Mouse (Mus musculus): ENCODE measurements around the gene Gsdma2. TPM values are rescaled to one million over a fixed set of nuclear protein-coding genes. Genes with fewer than 3 reads are reported as not detected.
"Not testable (repeated sequence)": the region's sequence is repeated elsewhere in the genome, so short reads cannot be mapped to it uniquely, and the experiment has no call there.

Gsdma2 gene
- total and polyA plus RNA-seq, 2 experiments from 2014 or later = not detected

DNA sequence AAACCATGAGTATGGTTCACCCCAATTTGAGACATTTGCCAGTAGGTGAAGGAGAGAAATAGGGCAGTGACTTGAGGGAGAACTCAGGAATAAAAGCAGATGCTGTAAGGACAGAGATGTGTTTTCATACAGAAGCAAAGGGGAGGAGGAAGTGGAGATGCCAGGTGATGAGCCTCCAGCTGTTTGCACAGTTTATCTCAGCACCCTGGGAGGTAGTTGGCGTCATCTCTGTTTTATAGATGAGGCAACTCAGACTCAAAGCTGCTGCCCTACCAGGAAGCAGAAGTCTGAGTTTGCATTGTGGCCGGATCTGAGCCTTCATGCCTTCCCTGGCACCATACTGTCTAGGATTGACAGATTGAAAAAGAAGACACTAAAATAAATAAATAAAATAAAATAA lies 22.4 kb downstream of the Gsdma2 start:
- no peaks in the 10 kb centered on the region for H3K9me3 ChIP-seq (replicated peaks; ENCODE audit: control insufficient read depth, low read length)
- WGBS = 59% methylated on average over 2 of the region's 2 CpGs
- no peak for TF ChIP-seq EP300 (IDR thresholded peaks at IDR 0.05; ENCODE audit: low read depth)
- no peak for TF ChIP-seq CTCF (IDR thresholded peaks at IDR 0.05; ENCODE audit: low read depth)

DNA sequence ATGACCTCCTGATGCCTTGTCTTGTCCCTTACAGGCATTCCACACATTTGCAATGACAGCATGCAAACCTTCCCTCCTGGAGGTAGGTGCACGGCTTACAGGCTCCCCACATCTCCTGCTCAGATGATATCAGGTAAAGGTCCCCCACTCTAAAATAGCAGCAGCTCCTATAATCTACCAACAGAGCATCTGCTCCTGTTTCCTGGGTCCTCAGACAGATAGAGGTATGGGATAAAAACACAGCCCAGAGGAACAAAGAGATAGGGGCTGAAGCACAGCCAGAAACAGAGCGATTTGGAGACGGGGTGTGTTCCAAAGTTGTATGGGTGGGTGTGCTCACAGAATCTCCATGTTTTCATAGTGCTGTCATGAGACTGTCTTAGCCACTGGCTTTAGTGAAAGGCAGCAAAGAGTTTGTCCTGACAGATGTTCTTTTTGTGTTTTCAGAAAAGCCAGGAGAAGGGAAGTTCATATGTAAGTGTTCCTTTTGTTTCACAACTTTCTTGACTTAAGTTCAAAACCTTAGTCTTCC lies 24.8 kb downstream of the Gsdma2 start:
- H3K4me3 ChIP-seq (ENCODE audit: low read depth, low read length) = no peak overlapping the region
- H3K9me3 ChIP-seq (replicated peaks; ENCODE audit: control insufficient read depth, low read length) = no peaks in the 10 kb centered on the region
- H3K4me1 ChIP-seq (ENCODE audit: control insufficient read depth, insufficient read depth) = no peaks in the 10 kb centered on the region
- H3K9ac ChIP-seq (replicated peaks; ENCODE audit: low read depth, low read length) = no peak overlapping the region
- ATAC-seq (ENCODE audit: insufficient read depth, low read depth) (no peak), DNase-seq (ENCODE audit: low spot score) (no peak)
- WGBS = 49% methylated on average over 3 of the region's 3 CpGs
- peaks cover 16% of the 10 kb centered on the region for H3K27me3 ChIP-seq (ENCODE audit: control insufficient read depth, insufficient read depth, low read length)
- H3K36me3 ChIP-seq (replicated peaks; ENCODE audit: control insufficient read depth, insufficient read depth, low read length) = no peaks in the 10 kb centered on the region
- TF ChIP-seq EP300 (IDR thresholded peaks at IDR 0.05; ENCODE audit: low read depth) (no peak), CTCF (IDR thresholded peaks at IDR 0.05; ENCODE audit: low read depth) (no peak)
- H3K4me2 ChIP-seq (ENCODE audit: low read depth, low read length) = no peak overlapping the region
- H3K27ac ChIP-seq (ENCODE audit: low read depth) = no peak overlapping the region

More for the DNA sequence above, 22.4 kb downstream of the Gsdma2 start:
- no peak overlapping the region for H3K27ac ChIP-seq (ENCODE audit: low read depth)
- no peak overlapping the region for H3K9ac ChIP-seq (replicated peaks; ENCODE audit: low read depth, low read length)
- no peak overlapping the region for H3K4me3 ChIP-seq (ENCODE audit: low read depth, low read length)
- DNase-seq (ENCODE audit: low spot score) (no peak), ATAC-seq (ENCODE audit: insufficient read depth, low read depth) (no peak)
- peaks cover 16% of the 10 kb centered on the region for H3K27me3 ChIP-seq (ENCODE audit: control insufficient read depth, insufficient read depth, low read length)
- H3K36me3 ChIP-seq (replicated peaks; ENCODE audit: control insufficient read depth, insufficient read depth, low read length) = no peaks in the 10 kb centered on the region
- H3K4me1 ChIP-seq (ENCODE audit: control insufficient read depth, insufficient read depth) = no peaks in the 10 kb centered on the region
- no peak overlapping the region for H3K4me2 ChIP-seq (ENCODE audit: low read depth, low read length)

DNA sequence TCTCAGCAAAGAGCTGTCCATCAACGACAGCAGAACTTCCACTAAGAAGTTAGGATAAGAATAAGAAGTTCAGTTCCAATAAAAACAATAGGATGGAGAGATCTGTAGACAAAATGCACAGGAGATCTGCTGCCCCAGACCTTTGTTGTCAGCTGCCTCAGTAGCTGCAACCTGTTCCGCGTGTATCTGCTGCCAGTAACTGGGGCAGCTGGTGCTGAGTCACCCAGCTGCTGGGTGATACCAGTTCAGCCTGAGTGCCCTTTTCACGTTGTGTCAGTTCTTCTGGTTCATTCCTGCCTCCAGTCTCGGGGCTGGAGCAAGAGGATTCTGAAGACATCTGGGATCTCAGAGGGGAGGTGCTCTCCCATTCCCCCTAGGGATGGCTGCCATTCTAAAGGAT lies 25.3 kb downstream of the Gsdma2 start:
- TF ChIP-seq CTCF (IDR thresholded peaks at IDR 0.05; ENCODE audit: low read depth) (no peak), EP300 (IDR thresholded peaks at IDR 0.05; ENCODE audit: low read depth) (no peak)
- Histone ChIP-seq H3K4me2 (ENCODE audit: low read depth, low read length) (no peak overlapping the region), H3K27me3 (ENCODE audit: control insufficient read depth, insufficient read depth, low read length) (peaks cover 14% of the 10 kb centered on the region), H3K9ac (replicated peaks; ENCODE audit: low read depth, low read length) (no peak overlapping the region), H3K4me1 (ENCODE audit: control insufficient read depth, insufficient read depth) (no peaks in the 10 kb centered on the region), H3K9me3 (replicated peaks; ENCODE audit: control insufficient read depth, low read length) (no peaks in the 10 kb centered on the region), H3K36me3 (replicated peaks; ENCODE audit: control insufficient read depth, insufficient read depth, low read length) (no peaks in the 10 kb centered on the region), H3K27ac (ENCODE audit: low read depth) (no peak overlapping the region), H3K4me3 (ENCODE audit: low read depth, low read length) (no peak overlapping the region)
- no peak for ATAC-seq (ENCODE audit: insufficient read depth, low read depth)
- DNase-seq (ENCODE audit: low spot score) = no peak
- WGBS = 37% methylated on average over 5 of the region's 5 CpGs

DNA sequence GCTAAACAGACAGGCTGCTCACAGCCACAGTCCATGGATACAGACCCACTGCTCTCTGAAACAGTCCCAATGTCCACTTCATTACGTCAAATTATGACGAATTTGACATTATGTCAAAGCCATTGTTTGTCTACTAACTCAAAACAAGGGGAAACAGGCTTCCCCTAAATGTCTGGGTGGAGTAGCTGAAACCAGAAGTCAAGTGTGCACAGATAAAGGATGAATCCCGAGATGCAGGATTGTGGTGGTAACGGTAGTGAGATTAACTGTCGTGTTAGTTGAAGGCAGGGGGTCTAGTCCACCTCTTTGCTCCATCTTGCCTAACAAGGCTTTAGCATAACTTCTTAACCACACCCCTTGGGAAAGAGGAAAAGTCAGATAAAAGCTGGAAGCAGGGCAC lies 25.9 kb downstream of the Gsdma2 start:
- H3K27me3 ChIP-seq (ENCODE audit: control insufficient read depth, insufficient read depth, low read length) = peaks cover 7% of the 10 kb centered on the region; the same call in 1 of the 2 replicates
- no peak overlapping the region for H3K9ac ChIP-seq (replicated peaks; ENCODE audit: low read depth, low read length)
- H3K27ac ChIP-seq (ENCODE audit: low read depth) = no peak overlapping the region
- no peak overlapping the region for H3K4me2 ChIP-seq (ENCODE audit: low read depth, low read length)
- H3K36me3 ChIP-seq (replicated peaks; ENCODE audit: control insufficient read depth, insufficient read depth, low read length) = no peaks in the 10 kb centered on the region
- H3K9me3 ChIP-seq (replicated peaks; ENCODE audit: control insufficient read depth, low read length) = no peaks in the 10 kb centered on the region
- WGBS = 76% methylated on average over 5 of the region's 5 CpGs
- no peak overlapping the region for H3K4me3 ChIP-seq (ENCODE audit: low read depth, low read length)
- TF ChIP-seq EP300 (IDR thresholded peaks at IDR 0.05; ENCODE audit: low read depth) (no peak), CTCF (IDR thresholded peaks at IDR 0.05; ENCODE audit: low read depth) (no peak)
- no peaks in the 10 kb centered on the region for H3K4me1 ChIP-seq (ENCODE audit: control insufficient read depth, insufficient read depth)
- DNase-seq (ENCODE audit: low spot score) (no peak), ATAC-seq (ENCODE audit: insufficient read depth, low read depth) (no peak)

DNA sequence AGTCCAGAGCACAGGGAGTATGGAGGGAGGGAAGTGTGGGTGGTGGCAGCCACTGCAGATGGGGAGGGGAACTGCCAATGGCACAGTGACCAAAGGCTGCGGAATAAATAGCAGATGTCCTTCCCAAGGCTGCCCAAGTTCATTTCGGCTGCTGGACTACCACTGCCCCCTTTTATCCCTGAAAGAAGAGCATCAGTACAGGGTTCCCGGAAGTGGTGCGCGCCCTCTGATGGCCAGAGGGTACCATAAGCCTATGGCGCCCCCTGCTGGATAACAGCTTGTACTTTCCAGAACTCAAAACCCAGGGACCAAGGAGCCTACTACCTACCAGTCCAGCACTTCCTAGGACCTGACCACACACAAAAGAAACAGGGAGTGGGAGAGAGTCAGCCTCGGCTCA lies 26.6 kb downstream of the Gsdma2 start:
- DNase-seq (ENCODE audit: low spot score) (peak; percentile 52), ATAC-seq (ENCODE audit: insufficient read depth, low read depth) (peak; percentile 76)
- not testable (repeated sequence) for H3K27me3 ChIP-seq (ENCODE audit: control insufficient read depth, insufficient read depth, low read length); H3K4me1 ChIP-seq (ENCODE audit: control insufficient read depth, insufficient read depth); H3K27ac ChIP-seq (ENCODE audit: low read depth); H3K9me3 ChIP-seq (replicated peaks; ENCODE audit: control insufficient read depth, low read length); H3K36me3 ChIP-seq (replicated peaks; ENCODE audit: control insufficient read depth, insufficient read depth, low read length); H3K4me3 ChIP-seq (ENCODE audit: low read depth, low read length); H3K9ac ChIP-seq (replicated peaks; ENCODE audit: low read depth, low read length); H3K4me2 ChIP-seq (ENCODE audit: low read depth, low read length)
- peak; percentile 63 for TF ChIP-seq CTCF (IDR thresholded peaks at IDR 0.05; ENCODE audit: low read depth)
- WGBS = 4% methylated on average over 6 of the region's 7 CpGs

DNA sequence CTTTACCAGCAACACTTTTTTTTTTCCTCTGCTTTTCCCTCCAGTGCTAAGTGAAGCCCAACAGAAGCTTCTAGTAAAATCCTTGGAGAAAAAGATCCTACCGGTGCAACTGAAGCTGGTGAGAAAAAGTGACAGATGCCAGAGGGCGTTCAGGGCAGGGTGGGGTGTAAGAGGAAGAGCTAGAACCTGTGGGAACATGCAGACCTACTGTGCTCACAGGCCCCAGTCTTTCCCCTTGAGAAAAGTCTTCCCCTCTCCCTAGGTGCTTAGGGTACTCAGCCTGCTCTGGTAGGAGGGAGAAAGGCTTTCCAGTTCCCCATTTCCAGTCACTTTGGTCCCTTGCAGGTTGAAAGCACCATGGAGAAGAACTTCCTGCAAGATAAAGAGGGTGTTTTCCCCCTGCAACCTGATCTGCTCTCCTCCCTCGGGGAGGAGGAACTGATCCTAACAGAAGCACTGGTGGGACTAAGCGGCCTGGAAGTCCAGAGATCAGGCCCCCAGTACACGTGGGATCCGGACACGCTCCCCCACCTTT lies 29.3 kb downstream of the Gsdma2 start:
- Histone ChIP-seq H3K36me3 (replicated peaks; ENCODE audit: control insufficient read depth, insufficient read depth, low read length) (no peaks in the 10 kb centered on the region), H3K27me3 (ENCODE audit: control insufficient read depth, insufficient read depth, low read length) (no peaks in the 10 kb centered on the region), H3K4me1 (ENCODE audit: control insufficient read depth, insufficient read depth) (no peaks in the 10 kb centered on the region), H3K27ac (ENCODE audit: low read depth) (no peak overlapping the region), H3K9me3 (replicated peaks; ENCODE audit: control insufficient read depth, low read length) (no peaks in the 10 kb centered on the region), H3K9ac (replicated peaks; ENCODE audit: low read depth, low read length) (no peak overlapping the region), H3K4me2 (ENCODE audit: low read depth, low read length) (no peak overlapping the region), H3K4me3 (ENCODE audit: low read depth, low read length) (no peak overlapping the region)
- no peak for ATAC-seq (ENCODE audit: insufficient read depth, low read depth)
- TF ChIP-seq CTCF (IDR thresholded peaks at IDR 0.05; ENCODE audit: low read depth) = no peak
- DNase-seq (ENCODE audit: low spot score) = no peak
- WGBS = 25% methylated on average over 7 of the region's 7 CpGs
